Mouse (Mus musculus) c-Kit-positive CD71-positive TER-119-negative erythroid progenitor cells, embryonic 14.5 days (primary cell): Measurements from ENCODE around the gene Rbbp4.
A peak's percentile ranks its signal among the peaks of the same experiment; 100 is the strongest.
"Not testable (repeated sequence)": the region's sequence is repeated elsewhere in the genome, so short reads cannot be mapped to it uniquely, and the experiment has no call there.

ENCODE experiments used
- DNase-seq: peaks from one replicate; pipeline ENCODE4 v3.0.0-alpha.2; 2013; ENCODE audit warnings: low read depth

Rbbp4 gene

GRCm38 (mm10) chr4:129335216-129336074, at the start of gene Rbbp4, which contains the start of gene Zbtb8os:
Gene Rbbp4 (minus strand): TSS chr4:129335370.
Gene Zbtb8os (plus strand): TSS chr4:129335695.
- DNase-seq = peak; percentile 98

GRCm38 (mm10) chr4:129384440-129384839, 49.3 kb upstream of the Rbbp4 start:
- no peak for DNase-seq

DNA sequence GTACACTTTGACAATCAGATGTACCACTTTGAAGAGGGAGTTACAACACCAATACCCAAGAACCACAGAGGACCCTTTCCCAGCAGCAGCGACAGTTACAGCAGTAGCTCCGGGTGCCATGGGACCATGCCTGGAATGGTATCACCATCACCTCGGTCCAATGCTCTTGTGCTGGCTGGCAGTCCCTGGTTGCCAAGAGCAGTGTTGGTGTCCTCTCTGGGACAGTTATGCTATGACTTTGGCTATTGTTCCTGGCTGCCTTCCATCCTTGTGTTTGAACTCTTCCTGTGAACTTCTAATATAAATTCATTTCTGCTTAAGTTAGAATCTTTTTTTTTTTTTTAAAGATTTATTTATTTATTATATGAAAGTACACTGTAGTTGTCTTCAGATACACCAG, 48.4 kb upstream of the Rbbp4 start:
- no peak for DNase-seq

DNA sequence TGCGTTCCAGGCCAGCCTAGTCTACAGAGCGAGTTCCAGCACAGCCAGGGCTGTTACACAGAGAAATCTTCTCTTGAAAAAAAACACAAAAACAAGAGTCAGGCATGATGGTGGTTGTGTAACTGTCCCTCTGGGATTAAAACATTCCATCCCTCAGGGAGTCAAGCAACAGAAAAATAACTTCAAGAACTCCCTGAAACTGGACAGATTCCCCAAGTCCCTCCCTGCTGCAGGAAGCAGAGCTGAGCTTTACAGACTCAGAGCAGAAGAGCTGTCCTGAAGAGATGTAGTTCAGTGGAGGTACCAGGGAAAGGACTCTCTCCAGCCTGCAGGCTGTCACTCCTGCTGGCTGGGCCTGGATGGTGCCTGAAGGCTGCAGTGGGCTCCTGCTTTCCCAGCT, 47.3 kb upstream of the Rbbp4 start:
- no peak for DNase-seq

- DNase-seq = no peak
These were observed 46.9 kb upstream of the Rbbp4 start for GRCm38 (mm10) chr4:129382029-129382428.

DNA sequence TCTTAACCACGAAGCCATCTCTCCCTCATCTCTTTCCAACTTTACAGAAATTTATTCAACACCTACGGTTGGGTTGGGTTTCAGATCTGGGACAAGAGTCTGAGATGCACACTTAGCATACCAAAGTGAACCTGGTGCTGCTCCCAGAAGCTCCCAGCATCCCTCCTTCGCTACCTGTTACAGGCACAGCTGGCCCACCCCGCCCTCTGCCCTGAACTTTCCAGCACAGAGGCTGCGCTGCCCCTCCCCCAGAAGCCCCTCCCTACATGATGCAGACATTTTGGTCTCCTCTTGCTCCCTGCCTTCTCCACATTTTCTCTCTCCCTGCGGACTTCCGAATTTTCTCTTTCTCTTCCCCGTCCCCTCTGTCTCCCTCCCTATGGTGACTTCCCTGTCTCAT, 46.0 kb upstream of the Rbbp4 start:
- no peak for DNase-seq

DNA sequence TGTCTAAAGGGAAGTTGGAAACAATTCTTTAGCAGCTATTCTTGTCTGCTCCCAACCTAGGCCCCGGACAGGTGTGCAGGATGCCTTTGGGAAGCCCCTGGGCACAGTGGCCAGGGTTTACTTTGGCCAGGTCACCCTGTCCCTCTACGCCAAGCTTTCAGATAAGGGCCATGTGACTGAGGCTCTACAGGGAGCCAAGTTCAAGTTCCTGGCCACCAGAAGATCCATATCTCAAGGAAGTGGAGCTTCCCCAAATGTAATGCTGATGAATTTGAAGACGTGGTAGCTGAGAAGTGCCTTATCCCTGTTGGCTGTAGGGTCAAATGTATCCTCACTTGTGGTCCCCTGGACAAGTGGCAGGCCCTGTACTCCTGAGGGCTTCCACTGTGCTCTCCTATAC, 44.6 kb upstream of the Rbbp4 start:
- DNase-seq = no peak

DNA sequence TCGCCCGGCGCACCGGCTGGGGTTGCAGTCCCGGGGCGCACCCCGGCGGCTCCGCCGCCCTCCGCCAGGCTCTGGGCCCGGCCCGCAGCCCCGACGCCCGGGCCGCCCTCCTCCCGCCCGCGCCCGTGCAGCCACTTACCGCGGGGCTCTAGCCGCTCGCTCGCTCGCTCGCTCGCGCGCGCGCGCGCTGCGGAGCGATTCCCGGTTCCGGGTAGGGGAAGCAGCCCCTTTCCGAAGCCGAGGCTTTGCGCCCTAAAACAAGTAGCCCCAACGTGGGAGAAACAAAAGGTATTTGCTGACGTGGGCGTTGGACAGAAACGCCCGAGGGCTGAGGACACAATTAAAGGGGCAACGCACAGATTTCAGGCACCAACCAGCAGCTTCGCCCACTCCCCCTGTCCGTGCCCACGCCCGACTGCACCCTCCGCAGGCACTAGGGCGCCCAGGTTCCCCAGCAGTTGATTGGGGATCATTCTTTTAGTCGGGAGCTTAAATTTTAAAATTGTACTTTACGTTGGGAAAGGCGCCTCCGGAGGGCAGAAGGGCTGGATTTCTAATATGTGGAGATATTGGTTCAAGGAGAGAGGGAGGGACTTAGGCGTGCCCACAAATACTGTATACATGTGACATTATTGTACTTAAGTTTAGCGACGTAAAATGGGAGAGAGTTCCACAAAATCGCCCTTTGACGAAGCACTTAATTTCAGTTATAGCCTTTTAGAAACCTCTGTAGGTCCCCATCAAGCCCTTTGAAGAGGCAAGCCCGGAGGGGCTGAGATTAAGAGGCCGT, 42.6 kb upstream of the Rbbp4 start, which contains the start of gene Zbtb8a:
Gene Zbtb8a (minus strand): TSS at position 516 of the 790 bp plus-strand sequence.
- DNase-seq = no peak

DNA sequence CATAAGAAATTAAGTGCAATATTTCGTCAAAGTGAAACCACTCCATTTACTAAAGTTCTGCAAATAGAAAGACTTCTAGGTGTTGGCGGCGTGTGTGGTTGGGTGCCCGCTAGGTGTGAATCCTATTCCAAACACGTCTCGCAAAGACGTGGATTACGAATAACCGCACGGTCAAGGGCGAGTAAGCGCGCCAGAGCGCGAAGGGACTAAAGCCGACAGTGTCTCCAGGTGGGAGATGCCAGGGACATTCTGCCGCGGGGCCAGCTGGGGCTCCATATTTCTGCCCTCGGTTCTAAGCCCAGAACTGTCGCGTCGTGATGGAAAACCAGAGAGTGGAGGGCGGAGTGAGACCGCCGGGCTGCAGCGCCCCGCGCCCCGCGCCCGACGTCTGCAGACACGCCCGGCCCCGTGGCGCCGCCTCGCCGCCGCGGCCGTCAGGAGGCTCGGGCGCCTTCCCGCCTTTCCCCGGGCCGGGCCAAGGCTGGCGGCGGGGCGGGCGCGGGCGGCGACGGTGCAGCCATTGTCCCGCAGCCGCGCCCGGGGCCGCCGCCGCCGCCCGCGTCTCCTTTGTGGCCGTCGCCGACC, 41.9 kb upstream of the Rbbp4 start:
- no peak for DNase-seq

GRCm38 (mm10) chr4:129375821-129376220, 40.7 kb upstream of the Rbbp4 start:
- DNase-seq = no peak

GRCm38 (mm10) chr4:129375000-129375399, 39.8 kb upstream of the Rbbp4 start:
- no peak for DNase-seq

GRCm38 (mm10) chr4:129374219-129374755, 39.1 kb upstream of the Rbbp4 start:
- DNase-seq = no peak

GRCm38 (mm10) chr4:129373202-129373976, 38.2 kb upstream of the Rbbp4 start:
- DNase-seq = no peak

GRCm38 (mm10) chr4:129371391-129371790, 36.2 kb upstream of the Rbbp4 start:
- DNase-seq = no peak

DNA sequence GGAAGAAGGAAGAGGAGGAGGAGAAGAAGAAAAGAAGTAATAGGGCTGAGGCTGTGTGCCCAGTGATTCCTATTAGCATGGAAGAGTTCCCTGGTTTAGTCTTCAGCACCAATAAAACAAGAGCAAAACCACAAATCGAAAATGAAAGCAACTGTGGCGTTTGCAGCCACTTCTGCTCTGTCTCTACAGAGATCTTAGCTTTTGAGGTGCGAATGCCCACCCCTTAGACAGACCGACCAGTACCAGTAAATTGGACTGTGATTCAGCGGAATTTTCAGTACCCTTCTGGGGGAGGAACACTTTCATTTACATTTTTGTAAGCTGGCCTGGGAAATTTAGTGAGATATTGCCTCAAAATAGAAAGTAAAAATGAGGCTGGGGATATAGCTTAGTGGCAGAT, 30.1 kb upstream of the Rbbp4 start:
- DNase-seq = no peak

- DNase-seq = no peak
These were observed 29.2 kb upstream of the Rbbp4 start for GRCm38 (mm10) chr4:129364379-129364778.

GRCm38 (mm10) chr4:129363463-129363862, 28.3 kb upstream of the Rbbp4 start:
- no peak for DNase-seq

DNA sequence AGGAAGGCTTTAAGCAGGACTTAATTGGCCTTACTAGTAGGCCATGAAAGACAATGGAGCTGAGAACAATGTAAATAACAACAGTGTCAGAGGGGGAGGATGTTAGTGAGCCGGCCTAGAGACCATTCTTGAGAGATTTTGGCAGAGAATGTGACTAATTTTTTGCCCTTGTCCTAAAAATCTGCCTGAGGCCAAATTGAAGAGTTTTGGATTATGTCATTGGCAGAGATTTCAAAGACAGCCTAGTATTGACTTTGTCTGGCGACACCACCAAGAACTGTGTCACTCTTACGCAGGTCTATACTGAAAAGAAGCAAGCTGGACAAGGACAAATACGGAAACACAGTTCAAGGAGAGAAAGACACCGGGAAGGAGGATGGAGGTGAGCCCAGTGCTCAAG, 27.6 kb upstream of the Rbbp4 start:
- DNase-seq = no peak

DNA sequence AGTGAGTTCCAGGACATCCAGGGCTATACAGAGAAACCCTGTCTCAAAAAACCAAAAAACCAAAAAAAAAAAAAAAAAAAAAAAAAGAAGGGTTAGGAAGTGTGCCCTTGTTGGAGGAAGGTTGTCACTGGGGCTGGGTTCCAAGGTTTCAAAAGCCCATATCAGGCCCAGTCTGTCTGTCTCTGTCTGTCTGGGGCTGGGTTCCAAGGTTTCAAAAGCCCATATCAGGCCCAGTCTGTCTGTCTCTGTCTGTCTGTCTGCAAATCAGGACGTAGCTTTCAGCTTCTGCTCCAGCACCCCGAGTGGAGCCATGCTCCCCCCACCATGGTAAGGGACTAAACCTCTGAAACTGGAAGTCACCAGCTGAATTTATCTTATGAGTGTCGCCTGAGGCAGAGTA, 27.1 kb upstream of the Rbbp4 start:
- DNase-seq = not testable (repeated sequence)

GRCm38 (mm10) chr4:129357613-129358163, 22.5 kb upstream of the Rbbp4 start:
- no peak for DNase-seq

DNA sequence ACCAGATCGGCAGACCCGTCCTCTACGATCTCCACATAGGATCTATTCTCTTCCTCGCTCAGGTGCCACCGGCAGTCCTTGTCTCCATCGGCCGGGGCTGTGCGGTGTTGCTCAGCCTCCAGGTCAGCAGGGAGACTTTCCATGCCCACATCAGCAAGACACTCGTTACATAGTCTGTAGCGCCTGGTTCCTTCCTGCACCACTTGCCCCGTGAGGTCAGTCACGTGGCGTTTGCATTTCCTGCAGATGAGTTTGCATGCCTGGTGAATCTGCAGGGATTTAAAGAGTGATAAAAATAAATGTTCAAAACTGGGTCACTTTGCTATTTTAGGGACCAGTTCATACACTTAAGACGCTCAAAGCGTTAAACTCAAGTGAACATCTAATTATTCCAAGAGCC, 19.1 kb upstream of the Rbbp4 start:
- no peak for DNase-seq
